Mouse (Mus musculus) urinary bladder, postnatal 4 days (tissue): Measurements from ENCODE around the gene Itga4.

Experiments used
- DNase-seq, 2 experiments: peaks; one replicate each; pipeline ENCODE4 v3.0.0; 2021 to 2022; ENCODE audit warnings: low spot score in 2 of 2

Itga4 gene

DNA sequence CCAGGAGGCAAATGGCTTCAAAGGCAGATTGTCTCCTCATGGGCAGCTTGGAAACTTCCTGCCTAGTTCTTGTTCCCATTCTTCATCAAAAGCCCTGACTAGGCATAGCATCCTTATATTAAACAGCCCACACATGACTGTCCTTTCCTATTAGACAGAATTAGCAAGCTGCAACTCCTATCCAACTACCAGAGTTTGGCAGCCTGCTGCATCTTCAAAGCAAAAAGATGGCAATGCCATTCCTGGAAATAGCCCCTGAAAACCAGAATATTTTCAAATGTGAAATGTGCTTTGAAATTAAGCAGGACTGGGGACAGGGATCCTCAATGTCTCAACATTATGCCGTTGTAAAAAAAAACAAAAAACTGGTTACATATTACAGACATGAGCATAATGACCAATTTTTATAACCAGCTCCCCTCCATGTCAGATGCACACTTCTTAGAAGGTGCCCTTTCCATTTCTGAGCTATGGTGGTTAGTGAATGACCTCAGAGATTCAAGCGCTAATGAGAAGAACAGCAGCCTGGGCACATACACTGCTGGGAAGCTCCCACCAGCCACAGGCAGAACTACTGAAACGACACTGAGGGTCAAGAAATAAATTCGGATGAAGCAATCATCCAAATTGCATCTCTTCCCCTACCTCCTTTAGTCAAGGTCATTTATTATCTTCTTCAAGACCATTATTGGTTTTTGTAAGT is 97.0 kb downstream of the Itga4 start:
- DNase-seq: no peak

DNA sequence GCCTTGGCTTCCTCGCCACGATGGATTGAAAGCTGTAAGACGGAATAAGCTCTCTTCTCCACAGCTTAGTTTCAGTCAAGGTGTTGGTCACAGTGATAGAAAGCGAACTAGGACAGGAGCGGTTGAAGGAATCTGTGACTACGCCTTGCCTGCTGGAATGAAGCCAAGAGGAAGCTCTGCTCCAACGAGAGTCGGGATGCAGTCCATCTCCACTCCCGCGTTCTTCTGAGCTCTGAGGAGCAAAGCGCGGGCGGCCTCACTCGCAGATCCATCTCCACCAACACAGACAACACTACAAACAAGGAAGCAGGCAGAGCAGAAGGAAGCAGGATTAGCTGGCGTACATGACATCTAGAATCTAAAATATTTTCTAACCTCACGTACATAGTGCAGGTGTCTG is 99.5 kb downstream of the Itga4 start:
- DNase-seq: no peak

DNA sequence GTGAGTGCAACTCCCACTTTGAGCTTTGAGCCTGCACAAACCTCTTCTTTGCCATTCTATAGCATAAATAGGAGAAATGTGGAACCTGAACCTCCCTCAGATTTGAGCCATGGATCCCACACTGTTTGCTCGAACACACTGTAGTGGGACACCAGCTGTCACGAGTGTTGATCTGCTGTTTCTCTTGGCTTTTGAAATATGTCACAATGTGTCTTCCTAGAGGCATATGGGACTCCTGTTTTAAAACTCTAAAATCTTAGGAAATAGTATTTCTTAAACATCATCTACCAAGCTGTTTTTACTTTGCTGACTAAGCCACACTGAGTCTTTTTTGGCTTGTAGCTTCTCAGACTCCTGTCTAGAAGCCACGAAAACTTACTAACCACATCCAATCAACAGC is 102.6 kb downstream of the Itga4 start:
- no peak for DNase-seq

DNA sequence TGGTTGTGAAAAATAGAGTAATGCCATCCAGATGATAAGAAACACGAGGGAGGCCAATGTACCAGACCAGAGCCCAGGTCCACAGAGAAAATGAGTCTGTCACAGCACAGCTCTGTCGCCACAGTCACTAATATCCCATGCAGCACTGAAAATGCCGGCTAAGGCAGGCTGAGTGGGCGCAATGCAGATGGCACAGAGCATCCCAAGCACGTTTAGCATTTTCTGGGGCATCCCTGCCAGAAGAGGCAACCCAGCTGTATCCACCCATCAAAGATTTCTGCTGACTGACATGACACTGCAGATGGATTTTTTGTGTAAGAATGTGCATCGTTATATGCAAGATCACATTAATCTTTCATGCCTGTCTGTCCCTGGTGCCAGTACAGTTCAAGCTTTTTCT is 106.8 kb downstream of the Itga4 start:
- no peak for DNase-seq

DNA sequence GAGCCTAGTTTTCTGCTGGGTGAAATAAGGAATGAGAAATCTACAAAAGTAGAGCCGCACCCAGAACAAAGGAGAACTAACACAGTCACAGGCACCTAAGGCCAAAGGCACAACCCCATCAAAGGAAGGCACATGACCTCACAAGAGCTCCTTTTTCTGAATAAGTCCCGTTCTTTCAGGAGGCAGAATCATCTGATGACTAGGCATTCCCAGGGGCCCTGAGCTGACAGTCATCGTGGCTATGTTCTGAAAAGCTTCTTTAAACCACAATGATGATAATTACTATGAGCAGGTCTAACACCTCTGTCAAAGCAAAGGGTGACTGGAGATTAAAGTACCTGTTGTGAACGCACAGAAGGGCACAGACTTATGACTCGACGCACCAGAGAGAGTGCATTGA is 108.7 kb downstream of the Itga4 start:
- no peak for DNase-seq

DNA sequence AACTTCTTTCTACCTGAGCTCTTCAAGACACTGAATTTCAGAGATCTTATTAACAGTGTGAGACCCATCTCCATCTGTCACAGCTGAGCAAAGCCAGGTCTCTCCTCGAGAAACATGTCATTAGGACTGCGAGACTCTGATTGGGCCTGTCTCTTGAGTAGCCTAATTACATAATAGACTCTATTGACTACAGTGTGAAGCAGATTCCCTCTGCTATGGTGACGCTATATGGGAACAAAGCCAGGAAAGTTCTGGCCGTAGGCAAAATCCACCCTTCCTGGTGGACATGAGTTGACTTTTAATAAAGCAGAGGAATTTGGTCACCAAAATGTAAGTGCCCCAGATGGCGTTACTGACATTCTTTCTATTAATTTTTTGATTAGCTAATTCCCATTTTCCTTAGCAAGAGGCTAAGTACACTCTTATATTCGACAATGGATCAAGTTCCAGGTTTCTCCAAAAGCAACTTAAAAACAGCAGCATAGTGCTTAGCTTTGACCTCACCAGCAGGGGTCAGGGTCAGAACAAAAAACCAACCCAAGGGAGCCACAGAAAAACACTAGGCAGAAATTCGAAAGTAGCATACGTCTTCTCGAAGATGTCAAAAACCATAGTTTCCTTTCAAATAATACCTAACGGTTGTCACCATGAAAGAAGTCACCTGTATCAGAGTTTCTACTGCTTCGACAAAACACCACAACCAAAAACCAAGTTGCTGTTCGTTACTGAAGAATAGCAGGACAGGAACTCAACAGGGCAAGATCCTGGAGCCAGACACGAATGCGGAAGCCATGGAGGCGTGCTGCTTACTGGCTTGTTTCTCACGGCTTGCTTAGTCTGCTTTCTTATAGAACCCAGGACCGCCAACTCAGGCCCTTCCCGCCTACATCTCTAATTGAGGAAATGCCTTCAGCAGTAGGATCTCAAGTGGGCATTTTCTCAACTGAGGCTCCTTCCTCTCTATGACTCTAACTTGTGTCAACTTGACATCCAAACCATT is 112.5 kb downstream of the Itga4 start:
- DNase-seq: no peak

DNA sequence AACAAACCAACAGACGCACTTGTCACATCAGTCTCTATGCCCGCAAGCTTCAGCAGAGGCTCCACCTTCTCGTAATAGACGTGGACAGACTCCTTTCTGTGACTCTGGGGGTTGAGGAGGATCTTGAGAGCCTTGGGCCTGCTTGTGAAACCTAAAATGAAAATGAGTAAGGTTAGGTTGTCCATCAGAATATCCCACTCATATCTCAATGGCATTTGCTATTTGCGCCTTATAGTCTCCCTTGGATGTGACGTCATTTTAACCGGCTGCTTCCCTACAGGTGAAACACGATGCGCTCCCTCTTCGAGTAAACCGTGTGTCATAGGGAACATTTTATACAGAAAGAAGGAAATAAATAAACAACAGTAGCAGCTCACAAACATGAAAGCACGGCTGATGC is 113.4 kb downstream of the Itga4 start:
- DNase-seq: no peak

DNA sequence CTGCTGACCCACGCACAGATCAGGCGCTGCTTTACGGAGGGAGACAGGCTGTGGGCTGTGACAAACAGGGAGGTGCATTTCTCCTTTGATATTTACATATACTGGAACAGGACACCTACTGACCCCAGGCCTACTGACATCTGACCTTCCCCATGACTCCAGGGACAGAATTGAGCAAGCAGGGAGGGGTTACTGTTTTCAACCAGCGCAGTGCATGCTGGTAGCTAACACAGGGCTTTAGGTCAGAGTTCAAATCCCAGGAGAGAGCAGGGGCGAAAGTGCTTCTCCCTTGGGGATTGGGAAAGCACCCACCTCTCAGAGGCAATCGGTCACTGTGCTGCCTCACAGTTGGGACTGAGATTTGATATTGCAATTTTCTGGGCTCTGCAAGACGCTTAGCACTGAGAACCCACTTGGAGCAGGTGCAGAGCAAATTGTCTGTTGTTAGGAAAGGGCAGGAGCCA is 113.9 kb downstream of the Itga4 start:
- no peak for DNase-seq

DNA sequence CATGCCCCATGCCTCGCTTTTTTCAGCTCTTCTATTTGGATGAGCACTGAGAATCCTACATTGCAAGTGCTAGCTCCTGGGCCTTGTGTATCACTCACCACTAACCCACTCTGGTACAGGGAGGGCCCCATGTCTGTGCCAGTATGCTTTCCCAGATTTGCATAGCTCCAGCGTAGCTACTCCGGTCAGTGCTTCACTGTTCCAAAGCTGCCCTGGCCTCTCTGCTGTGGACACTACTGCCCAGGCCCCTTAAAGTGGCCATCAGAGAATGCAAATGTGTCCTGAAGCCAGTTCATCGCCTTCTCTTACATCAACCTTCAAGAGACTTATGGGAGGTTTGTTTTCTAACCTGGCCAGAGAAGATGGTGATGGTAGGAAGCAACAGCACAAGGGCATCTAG is 114.7 kb downstream of the Itga4 start:
- no peak for DNase-seq

DNA sequence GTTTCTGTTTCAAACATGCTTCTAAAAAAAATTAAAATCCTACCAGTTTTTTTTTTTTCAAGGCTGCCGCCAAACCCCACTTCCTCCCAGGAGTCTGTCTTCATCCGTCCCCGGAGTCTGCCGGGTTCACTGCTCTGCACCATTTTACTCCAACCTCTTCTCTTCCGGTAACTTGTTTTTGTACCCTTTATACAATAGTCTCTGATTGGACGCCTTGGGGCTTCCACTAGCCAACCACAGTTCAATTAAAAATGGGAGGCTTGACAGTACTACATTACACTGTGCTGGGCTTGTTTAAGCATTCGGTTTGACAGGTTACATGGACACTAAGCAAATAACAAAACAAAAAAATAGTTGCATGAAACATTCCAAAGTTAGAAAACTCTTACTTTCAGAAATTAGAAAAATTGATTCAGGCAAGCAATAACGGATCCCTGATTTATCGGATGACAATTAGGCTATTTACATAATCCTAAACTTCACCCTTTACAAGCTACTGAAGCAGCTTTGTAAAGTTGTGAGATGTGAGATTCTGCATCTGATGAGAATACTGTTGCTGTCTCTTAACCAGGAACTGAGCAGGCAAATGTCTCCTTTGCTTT is 115.6 kb downstream of the Itga4 start:
- no peak for DNase-seq

DNA sequence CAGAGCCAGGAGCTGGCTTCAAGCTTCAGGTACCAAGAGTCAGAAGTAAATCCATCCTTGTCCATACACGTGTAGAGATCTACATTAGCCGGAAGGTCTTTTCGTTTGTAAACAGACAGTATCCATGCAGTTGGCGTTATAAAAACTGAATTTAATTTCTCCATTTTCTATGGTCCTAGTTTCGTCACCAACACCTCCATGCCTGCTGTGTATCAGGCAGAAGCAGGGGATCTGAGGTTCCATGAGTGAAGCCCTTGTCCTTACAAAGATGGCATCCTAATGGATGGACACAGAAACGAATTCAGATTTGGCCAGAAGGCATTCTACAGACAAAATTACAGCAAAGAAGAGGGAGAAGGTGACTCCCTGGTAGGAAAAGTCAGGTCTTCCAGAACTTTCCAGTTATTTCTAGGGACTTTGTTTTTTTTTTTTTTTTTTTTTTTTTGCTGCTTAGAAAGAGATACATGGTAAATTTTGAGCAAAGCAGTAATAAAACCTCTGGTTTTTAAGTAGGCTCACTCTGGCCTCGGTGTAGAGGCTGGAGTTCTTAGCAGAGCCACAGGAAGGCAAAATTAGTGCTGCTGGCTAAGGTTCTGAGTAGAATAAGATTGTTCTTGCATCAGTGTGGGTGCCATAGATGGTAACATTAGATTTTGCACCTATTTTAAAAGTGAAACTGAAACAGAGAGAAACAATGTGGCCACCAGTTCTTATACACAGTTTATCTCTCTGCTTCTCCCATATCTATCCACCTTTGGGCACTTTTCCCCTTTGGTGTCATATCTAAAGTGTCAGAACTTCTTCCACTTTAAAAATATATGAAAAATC is 116.3 kb downstream of the Itga4 start:
- DNase-seq: no peak

DNA sequence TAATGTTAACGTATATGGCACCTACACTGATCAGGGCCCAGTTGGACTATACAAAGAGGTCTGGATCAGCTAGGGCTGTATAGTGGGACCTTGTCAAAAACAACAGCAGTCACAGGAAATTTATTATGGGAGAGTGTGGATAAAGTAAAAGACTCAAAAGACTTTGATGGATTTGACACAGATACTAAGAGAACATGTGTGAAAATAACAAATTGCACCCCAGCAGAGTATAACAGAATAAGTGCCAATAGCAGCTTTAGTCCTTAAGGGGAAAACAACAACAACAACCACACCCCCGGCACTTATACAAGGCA is 116.9 kb downstream of the Itga4 start:
- DNase-seq: no peak

DNA sequence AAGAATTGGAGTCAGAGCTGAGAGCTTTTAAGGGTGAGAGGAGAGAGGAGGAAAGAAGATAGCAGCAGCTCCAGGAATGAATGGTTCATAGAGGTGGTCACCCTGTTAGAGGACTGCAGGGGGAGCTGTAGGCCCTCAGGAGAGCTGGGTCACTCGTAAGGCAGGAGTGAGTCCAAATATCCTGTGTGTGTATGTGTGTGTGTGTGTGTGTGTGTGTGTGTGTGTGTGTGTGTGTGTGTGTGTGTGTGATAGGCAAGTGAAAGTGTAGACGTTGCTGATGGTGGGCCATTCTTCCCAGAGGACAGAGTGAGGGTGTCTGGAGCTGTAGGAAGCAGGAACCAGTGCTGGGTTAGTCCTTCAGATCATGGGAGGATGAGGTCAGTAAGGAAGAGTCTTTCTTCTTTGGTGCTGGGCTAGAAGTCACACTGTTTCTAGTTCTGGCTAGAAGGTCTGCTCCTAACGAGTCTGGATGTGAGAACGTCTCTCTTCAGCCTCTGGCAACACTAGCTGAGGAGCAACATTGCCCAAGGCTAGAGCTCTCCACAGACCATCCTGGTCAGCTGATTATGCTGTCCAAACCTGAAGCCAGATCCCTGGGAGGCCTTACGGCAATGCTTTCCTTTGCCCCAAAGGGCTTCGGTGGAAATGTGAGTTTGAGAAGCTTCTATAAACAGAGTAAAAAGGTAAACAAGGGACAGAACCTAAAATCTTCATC is 117.4 kb downstream of the Itga4 start:
- no peak for DNase-seq

DNA sequence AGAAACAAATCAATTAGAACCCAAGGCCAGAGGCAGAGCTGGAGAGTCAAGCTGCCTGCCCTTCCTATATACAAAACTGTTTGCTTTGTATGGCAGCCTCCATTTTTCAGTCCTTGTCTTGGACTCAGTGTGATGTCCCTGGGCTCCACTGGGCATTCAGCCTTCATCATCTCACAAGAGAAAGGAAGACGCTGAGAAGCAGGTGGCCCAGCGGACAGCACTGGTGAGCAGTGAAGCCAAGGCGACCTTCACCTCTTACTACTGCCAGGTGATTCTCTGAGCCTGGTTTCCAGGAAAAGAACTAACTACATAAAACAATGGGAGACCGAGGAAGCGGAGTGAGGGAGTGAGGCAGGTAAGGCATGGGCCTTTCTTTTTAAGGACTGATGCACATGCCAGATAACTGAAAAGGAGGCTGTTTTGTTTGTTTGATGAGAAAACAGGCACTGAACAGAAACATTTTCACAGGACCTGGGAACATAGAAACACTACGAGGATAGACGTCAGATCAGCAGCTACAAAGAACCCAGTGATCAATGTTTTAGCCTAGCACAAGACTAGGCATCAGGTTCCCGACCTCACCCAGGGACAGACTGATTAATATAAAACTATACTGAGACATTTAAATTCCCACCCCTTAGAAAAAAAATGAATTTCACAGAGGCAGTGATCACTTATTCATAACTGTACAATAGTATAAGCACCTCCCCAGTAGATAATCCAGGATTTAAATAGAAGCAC is 123.3 kb downstream of the Itga4 start:
- DNase-seq: no peak

DNA sequence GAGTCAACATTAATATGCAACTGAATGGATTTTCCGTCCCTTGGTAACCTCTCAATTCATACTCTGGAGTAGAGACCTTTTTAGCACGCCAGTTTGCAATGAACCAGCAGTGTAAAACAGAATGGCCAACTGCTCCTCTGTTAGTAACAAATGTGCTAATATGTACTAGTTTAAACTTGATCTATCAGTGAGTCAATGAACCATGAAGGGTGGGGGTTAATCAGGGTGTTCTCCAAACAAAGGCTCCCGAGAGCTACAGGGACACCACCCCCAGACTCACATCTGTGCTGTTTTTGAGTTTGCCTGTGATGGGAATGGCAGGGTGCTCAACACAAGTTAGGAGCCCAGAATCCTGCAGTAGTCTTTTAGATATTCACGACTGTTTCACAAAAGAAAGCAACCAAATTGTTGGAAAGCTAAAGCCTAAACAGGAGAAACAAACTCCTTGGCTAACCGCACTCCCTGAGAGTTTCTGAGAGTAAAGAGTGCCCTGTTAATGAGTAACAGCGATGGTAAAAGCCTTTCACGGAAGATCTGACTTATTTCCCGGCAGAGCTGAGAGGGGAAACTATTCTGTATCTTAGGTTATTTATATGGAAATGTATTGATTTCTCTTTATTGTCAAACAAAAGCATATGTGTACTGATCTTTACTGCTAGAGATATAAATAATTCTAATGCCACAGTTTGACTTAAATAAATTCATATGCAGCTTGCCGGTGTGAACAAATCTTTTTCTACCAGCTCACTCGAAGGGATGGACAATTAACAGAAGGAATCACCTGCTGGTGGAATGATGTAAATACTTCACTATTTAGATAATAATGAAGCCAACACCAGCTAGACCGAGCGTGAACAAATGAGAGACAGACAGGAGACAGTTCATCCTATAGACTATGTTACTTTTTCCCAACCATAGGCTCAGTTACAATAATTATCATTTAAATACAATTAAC is 124.1 kb downstream of the Itga4 start:
- no peak for DNase-seq
